Mouse (Mus musculus): ENCODE measurements around the gene Phka2.

Phka2 gene

DNA sequence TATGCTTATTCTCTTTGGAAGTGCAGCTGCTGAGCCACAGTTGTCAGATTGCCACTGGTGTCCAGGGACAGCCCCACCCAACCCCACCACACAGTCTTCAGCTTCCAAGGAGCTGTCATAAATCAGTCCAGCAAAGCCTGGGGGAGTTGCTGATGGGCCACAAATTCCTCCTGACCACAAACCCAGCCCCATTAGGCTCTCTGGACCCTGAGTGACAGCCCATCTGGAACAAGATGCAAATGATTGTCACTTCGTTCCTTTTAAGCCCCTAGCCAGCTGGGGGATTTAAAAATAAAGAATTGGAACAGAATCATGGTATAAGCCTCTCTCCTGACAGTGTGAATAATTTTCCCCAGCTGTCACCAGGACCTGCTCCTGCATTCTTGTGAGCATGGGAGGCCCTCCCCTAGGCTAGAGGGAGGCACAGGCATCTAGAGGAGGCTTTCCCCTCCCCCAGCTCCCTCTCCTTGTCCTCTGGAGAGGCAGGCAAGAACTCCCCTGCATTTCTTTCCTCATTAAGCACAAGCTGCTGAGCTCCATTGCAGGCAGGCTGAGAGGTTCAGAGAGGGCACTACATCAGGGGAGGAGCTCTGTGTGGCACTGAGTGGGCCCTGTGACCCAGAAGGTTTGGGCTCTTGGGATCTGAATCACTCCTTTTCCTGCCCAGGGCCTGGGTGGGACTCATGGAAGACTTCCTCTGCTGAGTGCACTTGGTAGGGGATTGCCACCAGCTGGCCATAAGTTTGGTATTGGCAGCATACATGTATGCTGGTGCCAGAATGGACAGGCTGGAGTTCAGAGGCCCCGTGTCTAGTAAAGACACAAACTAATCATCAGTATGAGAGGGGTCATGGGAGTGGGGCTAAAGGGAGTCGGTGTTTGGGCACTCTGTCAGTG lies 96.8 kb downstream of the Phka2 start:
- no peak for DNase-seq (ENCODE audit: low spot score)

DNA sequence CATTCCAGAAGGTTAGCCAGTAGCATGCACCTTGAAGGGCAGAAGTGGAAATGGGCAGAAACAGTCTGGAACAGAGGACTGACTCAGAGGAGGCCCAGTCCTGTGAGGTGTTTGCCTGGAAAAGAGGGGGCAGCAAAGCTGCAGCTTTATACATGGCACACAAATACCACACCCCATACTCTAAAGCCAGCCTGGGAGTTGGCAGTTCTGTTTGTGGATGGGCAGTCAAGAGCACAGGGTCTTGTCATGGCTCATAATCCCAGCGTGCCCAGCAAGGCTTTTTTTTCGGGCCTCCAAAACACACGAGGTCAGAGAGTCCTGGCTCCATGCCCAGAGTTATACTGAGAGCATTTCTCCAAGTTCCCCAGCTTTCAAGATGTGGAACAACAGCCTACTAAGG lies 99.1 kb downstream of the Phka2 start:
- peak; percentile 43 for DNase-seq (ENCODE audit: low spot score)

DNA sequence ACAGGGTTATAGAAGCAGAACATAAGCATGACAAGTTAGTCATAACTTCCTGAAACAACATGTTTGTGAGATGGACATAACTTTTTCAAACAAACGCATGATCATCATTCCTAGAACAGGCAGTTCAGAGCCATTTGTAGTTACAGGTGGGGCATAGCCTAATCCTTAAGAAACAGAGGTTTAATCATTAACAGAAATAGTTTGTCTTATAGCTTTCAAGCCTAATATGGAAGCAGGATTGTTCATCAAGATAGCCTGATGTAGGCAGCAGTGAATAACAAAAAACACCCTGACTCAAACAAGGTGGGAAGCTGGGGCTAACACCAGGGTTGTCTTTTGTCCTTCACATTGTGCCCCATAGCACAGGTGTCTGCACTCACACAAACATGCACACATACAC lies 100.8 kb downstream of the Phka2 start:
- no peak for DNase-seq (ENCODE audit: low spot score)

DNA sequence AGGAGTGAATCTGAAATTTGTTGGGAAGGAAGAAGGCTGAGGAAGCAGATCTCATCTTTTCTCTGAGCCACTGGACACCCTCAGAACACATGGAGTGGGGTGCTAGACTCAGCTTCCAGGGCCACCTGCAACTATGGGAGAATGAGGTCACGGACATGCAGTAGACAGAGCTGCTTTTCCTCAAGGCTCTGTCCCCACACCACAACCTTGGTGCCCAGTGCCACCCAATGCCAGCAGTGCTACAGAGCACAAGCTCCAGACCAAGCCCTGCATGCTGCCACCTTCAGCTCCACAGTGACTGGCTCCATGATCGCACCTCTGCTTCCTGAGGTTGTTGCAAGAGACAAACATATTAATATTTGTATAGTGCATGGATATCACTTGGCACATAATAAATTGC lies 101.3 kb downstream of the Phka2 start:
- DNase-seq (ENCODE audit: low spot score) = no peak

DNA sequence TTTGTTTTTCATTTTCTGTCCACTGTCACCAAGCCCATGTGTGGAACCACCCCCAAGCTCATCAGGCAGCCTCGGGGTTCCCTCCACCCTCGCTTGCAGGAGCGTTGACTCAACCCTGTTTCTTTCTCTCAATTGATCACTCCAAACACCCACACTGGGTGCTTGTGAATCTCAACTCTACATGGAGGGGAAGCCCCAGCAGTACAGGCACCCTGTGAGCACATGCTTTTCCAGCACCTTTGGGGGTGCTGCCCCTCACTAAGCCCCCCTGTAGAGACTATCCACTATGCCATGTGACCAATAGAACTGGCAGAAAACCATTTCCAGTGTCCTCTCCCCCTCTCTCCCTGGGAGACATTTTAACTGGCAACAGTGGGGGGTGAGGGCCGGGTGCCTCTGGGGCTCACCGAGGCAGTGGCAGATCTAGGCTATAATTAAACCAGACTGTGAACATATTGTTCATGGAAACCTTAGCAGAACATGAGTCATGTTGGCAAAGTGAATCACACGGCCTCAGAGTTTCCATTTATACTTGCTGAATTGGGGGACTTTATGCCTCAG lies 102.1 kb downstream of the Phka2 start:
- DNase-seq (ENCODE audit: low spot score) = no peak

DNA sequence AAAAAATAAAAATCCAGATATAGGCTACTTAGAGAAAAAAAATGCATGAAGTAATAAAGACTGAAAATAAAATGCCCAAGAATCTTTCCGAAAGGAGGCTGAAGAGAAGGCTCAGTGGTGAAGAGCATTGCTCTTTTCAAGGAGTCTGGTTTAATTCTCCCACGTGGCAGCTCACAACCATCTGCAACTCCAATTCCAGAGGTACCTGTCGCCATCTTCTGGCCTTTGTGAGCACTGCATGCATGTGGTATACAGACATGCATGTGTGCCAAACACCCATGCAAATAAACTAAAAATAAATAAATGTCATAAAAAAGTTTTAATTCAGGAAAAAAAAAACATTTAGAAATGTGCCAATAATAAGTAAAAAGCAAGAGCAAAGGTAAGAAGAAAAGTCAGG lies 107.9 kb downstream of the Phka2 start:
- no peak for DNase-seq (ENCODE audit: low spot score)

DNA sequence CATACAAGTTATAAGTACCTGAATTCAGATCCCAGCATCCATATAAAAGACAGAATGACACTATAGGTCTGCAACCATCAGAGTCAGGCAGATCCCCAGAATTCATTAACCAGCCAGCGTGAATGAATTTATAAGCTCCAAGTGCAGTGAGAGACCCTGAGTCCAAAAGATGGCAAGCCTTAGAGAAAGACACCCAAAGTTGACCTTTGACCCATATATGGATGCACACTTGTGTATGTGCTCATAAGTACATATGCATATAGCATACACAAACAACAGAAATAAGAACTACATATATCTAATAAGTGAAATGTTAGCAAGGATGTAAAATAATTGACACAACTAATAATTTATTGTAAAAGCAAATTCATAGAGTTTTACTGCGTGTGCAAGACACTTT lies 108.5 kb downstream of the Phka2 start:
- DNase-seq (ENCODE audit: low spot score) = no peak

DNA sequence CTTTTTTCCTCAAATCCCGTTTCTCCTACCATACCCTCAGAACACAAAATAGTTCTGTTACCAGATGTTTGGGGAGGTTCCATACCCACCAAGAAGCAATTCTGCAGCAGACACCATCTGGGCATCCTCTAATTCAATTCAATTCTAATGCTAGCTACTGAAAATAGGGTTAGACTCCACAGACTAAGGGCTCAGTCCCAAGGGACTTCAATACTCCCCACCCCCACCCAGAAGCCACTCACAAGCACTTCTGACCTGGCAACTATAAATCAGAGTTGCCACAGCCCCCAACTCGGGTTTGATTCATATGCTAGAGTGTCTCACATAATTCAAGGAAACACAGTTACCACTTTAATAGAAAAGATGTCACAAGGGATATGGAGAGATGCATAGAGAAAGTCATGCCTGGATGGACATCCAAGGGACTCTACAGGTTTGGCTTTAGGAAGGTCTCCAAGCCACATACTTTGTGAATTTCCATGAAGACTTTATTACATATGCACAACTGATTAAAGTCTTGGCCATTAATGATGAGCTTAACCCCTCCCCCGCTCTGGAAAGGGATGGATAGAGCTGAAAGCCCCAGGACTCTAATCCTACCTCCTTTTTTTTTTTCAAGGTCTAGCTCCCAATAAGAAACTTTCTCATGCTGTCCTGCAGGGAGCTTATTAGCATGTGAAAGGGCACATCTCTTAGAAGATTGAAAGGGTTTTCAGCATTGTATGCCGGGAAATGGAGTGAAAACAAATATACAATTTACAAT lies 109.1 kb downstream of the Phka2 start:
- DNase-seq (ENCODE audit: low spot score) = no peak

All from ovary, adult 18-20 months (tissue).